Mouse (Mus musculus) hindbrain, embryonic 16.5 days (tissue): ENCODE data around the gene Tfip11. TPM values are rescaled to one million over a fixed set of nuclear protein-coding genes. Genes with fewer than 3 reads are reported as not detected.

Experiments used
- ATAC-seq: fragments of 200-750 bp; cut with Nextera tagmentation; 2 replicates; pipeline ENCODE4 v1.8.0; 2017; ENCODE audit warnings: moderate TSS enrichment, moderate library complexity
- H3K27ac ChIP-seq: fragments of 300-500 bp; sonication (generic); 2 replicates; pipeline ENCODE4 v1.5.1; 2014; ENCODE audit warnings: low read depth, mild to moderate bottlenecking, control low read depth, low read length, moderate library complexity
- H3K27me3 ChIP-seq: fragments of 300-500 bp; sonication (generic); replicated peaks from 2 replicates; pipeline ENCODE4 v1.6.1; 2014; ENCODE audit warnings: low read length; ENCODE audit not compliant: control insufficient read depth, insufficient read depth
- H3K36me3 ChIP-seq: fragments of 300-500 bp; sonication (generic); 2 replicates; pipeline ENCODE4 v1.6.1; 2014; ENCODE audit warnings: mild to moderate bottlenecking, low read length, moderate library complexity, mixed read lengths; ENCODE audit not compliant: control insufficient read depth, insufficient read depth
- H3K4me1 ChIP-seq: fragments of 300-500 bp; sonication (generic); 2 replicates; pipeline ENCODE4 v1.6.1; 2014; ENCODE audit warnings: low read depth, low read length; ENCODE audit not compliant: control insufficient read depth, insufficient read depth
- H3K4me2 ChIP-seq: fragments of 300-500 bp; sonication (generic); 2 replicates; pipeline ENCODE4 v1.6.1; 2014; ENCODE audit warnings: mild to moderate bottlenecking, low read length, control low read depth, moderate library complexity
- H3K4me3 ChIP-seq: fragments of 300-500 bp; sonication (generic); 2 replicates; pipeline ENCODE4 v1.5.1; 2014; ENCODE audit warnings: mild to moderate bottlenecking, low read length, control low read depth, moderate library complexity
- H3K9ac ChIP-seq: fragments of 300-500 bp; sonication (generic); 2 replicates; pipeline ENCODE4 v1.6.1; 2014; ENCODE audit warnings: low read depth, mild to moderate bottlenecking, control low read depth, low read length, moderate library complexity
- H3K9me3 ChIP-seq: fragments of 300-500 bp; sonication (generic); 2 replicates; pipeline ENCODE4 v1.6.1; 2014; ENCODE audit warnings: mild to moderate bottlenecking, low read length, moderate library complexity; ENCODE audit not compliant: control insufficient read depth
- WGBS: fragments of 180-500 bp; shearing (Covaris S2); extraction: QIAGEN DNeasy Blood & Tissue Kit; methylation state at CpG from one replicate; pipeline ENCODE4 v1.1.7; 2014; 5-methylcytosine and 5-hydroxymethylcytosine counted together
- polyA plus RNA-seq: library from polyadenylated mRNA; unstranded; fragments of >200 nt; fragmentation: Nextera tagmentation; extraction: Ambion mirVana; gene quantifications from 2 replicates; pipeline ENCODE4 v1.2.1, GENCODE M21; 2015

Tfip11 gene
- polyA plus RNA-seq, 1 experiment from 2014 or later = 31.9 TPM

- Histone ChIP-seq H3K4me2 (no peak overlapping the region), H3K27ac (no peak overlapping the region), H3K27me3 (no peaks in the 10 kb centered on the region), H3K36me3 (peaks cover 4% of the 10 kb centered on the region; the same call in 1 of the 2 replicates), H3K4me1 (peaks cover 31% of the 10 kb centered on the region), H3K9me3 (no peaks in the 10 kb centered on the region), H3K9ac (no peak overlapping the region), H3K4me3 (no peak overlapping the region)
- WGBS = 76% methylated on average over 6 of the region's 6 CpGs
- no peak for ATAC-seq
Observed at GRCm38 (mm10) chr5:112344092-112344960, 18.2 kb downstream of the Tfip11 start.

DNA sequence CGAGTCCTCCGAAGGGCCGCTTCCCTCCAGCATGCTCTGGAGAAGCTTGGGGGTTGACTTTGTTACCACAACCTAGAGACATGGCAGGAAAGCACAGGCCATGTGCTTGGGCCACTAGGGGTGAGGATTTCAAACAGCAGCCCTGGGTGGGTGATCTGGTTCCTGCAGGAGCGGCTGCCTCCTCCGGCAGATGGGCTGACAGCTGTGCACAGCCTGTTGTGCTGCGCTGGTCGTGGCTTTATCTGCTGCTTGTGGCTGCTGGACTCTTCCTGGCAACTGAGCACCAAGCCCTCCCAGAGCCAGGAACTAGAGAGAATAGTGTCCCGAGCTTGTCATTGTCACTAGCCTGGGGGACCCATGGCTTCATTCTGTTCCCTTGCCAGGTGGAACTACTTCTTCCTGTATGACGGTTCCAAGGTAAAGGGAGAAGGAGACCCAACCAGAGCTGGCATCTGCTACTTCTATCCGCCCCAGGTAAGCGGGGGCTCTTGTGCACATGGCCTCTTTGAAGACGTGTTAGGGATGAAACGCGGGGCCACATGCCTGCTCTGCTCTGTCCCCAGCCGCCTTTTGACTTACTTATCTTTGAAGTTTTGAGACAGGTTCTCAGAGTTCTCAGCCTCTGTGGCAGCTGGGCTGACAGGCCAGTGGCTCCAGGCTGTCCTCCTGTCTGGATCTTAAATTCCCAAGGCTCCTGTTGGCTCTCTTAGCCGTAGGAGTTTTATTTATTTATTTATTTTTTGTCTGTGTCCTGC lies 20.2 kb downstream of the Tfip11 start:
- no peak for ATAC-seq
- H3K4me1 ChIP-seq = peaks cover 30% of the 10 kb centered on the region
- no peak overlapping the region for H3K4me2 ChIP-seq
- H3K9ac ChIP-seq = no peak overlapping the region
- no peak overlapping the region for H3K27ac ChIP-seq
- H3K27me3 ChIP-seq = no peaks in the 10 kb centered on the region
- WGBS = 83% methylated on average over 16 of the region's 16 CpGs
- no peak overlapping the region for H3K4me3 ChIP-seq
- H3K36me3 ChIP-seq = peaks cover 11% of the 10 kb centered on the region
- no peaks in the 10 kb centered on the region for H3K9me3 ChIP-seq

- WGBS = 82% methylated on average over 8 of the region's 8 CpGs
- no peak overlapping the region for H3K27ac ChIP-seq
- H3K27me3 ChIP-seq = no peaks in the 10 kb centered on the region
- no peak overlapping the region for H3K4me3 ChIP-seq
- no peak overlapping the region for H3K4me2 ChIP-seq
- ATAC-seq = no peak
- peaks cover 19% of the 10 kb centered on the region for H3K36me3 ChIP-seq
- no peaks in the 10 kb centered on the region for H3K9me3 ChIP-seq
- H3K9ac ChIP-seq = no peak overlapping the region
- peaks cover 11% of the 10 kb centered on the region for H3K4me1 ChIP-seq
Observed at GRCm38 (mm10) chr5:112349169-112349568, 23.0 kb downstream of the Tfip11 start.

- H3K27me3 ChIP-seq = no peaks in the 10 kb centered on the region
- 80% methylated on average over 6 of the region's 6 CpGs for WGBS
- ATAC-seq = no peak
- no peaks in the 10 kb centered on the region for H3K4me1 ChIP-seq
- H3K9me3 ChIP-seq = no peaks in the 10 kb centered on the region
- no peak overlapping the region for H3K4me2 ChIP-seq
- no peak overlapping the region for H3K9ac ChIP-seq
- no peak overlapping the region for H3K27ac ChIP-seq
- H3K4me3 ChIP-seq = no peak overlapping the region
- peaks cover 16% of the 10 kb centered on the region for H3K36me3 ChIP-seq
Observed at GRCm38 (mm10) chr5:112355493-112355892, 29.3 kb downstream of the Tfip11 start.

- Histone ChIP-seq H3K4me3 (no peak within 1 kb of the TSS), H3K9ac (no peak within 1 kb of the TSS), H3K27ac (no peak within 1 kb of the TSS), H3K36me3 (peaks cover 16% of the 10 kb centered on the region), H3K4me2 (no peak within 1 kb of the TSS), H3K9me3 (no peaks in the 10 kb centered on the region), H3K4me1 (no peaks in the 10 kb centered on the region), H3K27me3 (no peaks in the 10 kb centered on the region)
- no peak for ATAC-seq
- 68% methylated on average over 12 of the region's 13 CpGs for WGBS
Observed at GRCm38 (mm10) chr5:112355910-112356309, 29.8 kb downstream of the Tfip11 start, which contains the start of gene Gm6583. Gene Gm6583, minus strand, starts transcription at chr5:112356033.

DNA sequence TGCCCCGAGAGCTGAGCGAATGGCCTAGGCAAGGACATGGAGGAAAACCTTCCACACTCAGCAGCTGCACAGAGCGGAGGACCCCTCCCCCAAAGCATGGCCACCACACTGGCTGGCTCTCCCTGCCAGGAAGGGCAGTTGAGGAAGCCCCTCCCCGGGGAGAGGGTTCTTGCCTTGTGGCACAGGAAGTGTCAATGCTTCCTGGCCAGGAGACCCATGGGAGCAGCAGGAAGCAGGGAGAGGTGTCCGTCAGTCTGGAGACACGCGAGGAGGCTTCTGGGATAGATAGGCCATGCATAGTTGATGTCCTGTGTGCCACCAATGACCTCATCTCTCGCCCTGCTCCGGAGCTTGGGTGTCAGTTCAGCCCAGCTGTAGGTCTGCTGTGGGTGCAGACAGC lies 30.2 kb downstream of the Tfip11 start:
- H3K9me3 ChIP-seq = no peaks in the 10 kb centered on the region
- peaks cover 16% of the 10 kb centered on the region for H3K36me3 ChIP-seq
- no peak overlapping the region for H3K9ac ChIP-seq
- H3K27ac ChIP-seq = no peak overlapping the region
- WGBS = 92% methylated on average over 9 of the region's 9 CpGs
- no peak for ATAC-seq
- H3K27me3 ChIP-seq = no peaks in the 10 kb centered on the region
- no peak overlapping the region for H3K4me2 ChIP-seq
- no peak overlapping the region for H3K4me3 ChIP-seq
- no peaks in the 10 kb centered on the region for H3K4me1 ChIP-seq

GRCm38 (mm10) chr5:112359520-112359919 lies 33.4 kb downstream of the Tfip11 start:
- no peak overlapping the region for H3K4me3 ChIP-seq
- no peak overlapping the region for H3K4me2 ChIP-seq
- no peak overlapping the region for H3K9ac ChIP-seq
- WGBS = 95% methylated on average over 4 of the region's 4 CpGs
- H3K36me3 ChIP-seq = peaks cover 11% of the 10 kb centered on the region
- no peak for ATAC-seq
- H3K4me1 ChIP-seq = no peaks in the 10 kb centered on the region
- H3K27ac ChIP-seq = no peak overlapping the region
- H3K27me3 ChIP-seq = no peaks in the 10 kb centered on the region
- no peaks in the 10 kb centered on the region for H3K9me3 ChIP-seq

DNA sequence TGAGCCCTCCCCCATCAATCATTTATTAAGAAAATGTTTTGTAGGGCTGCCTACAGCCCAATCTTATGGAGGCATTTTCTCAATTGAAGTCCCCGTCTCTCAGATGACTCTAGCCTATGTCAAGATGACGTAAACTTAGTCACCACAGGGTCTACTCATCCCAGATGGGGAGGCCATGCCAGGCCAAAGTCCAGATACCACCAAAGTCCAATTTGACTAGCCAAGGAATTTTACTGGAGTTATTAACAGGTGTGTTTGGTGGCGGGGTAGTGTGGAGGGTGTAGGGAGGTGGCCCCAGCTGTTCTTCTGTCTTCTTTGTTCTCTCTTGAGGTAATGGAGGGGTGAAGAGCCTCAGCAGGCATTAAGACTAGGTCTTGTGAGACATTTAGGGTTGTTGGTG lies 33.9 kb downstream of the Tfip11 start:
- Histone ChIP-seq H3K4me2 (no peak overlapping the region), H3K4me1 (no peaks in the 10 kb centered on the region), H3K4me3 (no peak overlapping the region), H3K9me3 (no peaks in the 10 kb centered on the region), H3K27ac (no peak overlapping the region), H3K9ac (no peak overlapping the region), H3K36me3 (peaks cover 9% of the 10 kb centered on the region; the same call in 1 of the 2 replicates), H3K27me3 (no peaks in the 10 kb centered on the region)
- ATAC-seq = no peak
- WGBS = 97% methylated on average over 3 of the region's 3 CpGs

DNA sequence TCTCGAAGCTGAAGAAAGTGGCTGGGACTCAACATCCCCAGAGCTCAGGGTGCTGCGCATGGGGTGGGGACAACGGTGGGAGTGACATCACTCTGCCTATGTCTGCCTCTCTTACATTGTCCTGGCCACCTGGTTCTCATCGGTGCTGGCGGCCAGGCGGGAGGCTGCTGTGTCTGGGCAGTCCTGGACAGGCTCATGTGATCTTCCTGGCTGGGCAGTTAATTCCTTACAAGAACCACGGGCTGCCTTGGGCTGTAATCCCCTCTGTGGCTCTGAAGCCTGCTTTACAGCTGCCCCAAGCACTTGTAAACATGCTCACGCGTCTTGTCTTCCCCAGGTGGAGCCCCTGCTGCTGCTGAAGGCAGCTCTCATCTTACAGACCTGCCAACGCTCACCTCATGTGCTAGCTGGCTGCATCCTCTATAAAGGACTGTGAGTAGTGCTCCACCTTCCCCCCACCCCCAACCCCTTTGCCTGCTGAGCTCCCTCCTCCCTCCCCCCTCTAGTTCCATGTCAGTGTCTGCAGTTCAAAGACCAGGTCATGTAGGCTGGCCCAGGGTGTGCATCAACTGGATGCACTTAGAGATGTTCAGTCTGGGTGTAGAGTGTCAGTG lies 38.1 kb downstream of the Tfip11 start:
- H3K4me3 ChIP-seq = no peak overlapping the region
- ATAC-seq = no peak
- no peaks in the 10 kb centered on the region for H3K27me3 ChIP-seq
- WGBS = 71% methylated on average over 10 of the region's 10 CpGs
- H3K9me3 ChIP-seq = no peaks in the 10 kb centered on the region
- H3K4me2 ChIP-seq = no peak overlapping the region
- no peak overlapping the region for H3K27ac ChIP-seq
- H3K4me1 ChIP-seq = peaks cover 9% of the 10 kb centered on the region
- H3K9ac ChIP-seq = no peak overlapping the region
- H3K36me3 ChIP-seq = peaks cover 18% of the 10 kb centered on the region
